Mouse (Mus musculus) bone marrow macrophage, adult 2 months (primary cell): ENCODE results near the gene Ces2g. TPM values are rescaled to one million over a fixed set of nuclear protein-coding genes. Genes with fewer than 3 reads are reported as not detected.

ENCODE experiments used
- H3K27ac ChIP-seq: 2 replicates; pipeline ENCODE4 v1.5.1; 2012; ENCODE audit warnings: low read depth, low read length; ENCODE audit not compliant: insufficient read depth
- H3K4me1 ChIP-seq: 2 replicates; pipeline ENCODE4 v1.6.1; 2012; ENCODE audit warnings: low read length; ENCODE audit not compliant: control insufficient read depth, insufficient read depth
- H3K4me3 ChIP-seq: 2 replicates; pipeline ENCODE4 v1.5.1; 2012; ENCODE audit warnings: mild to moderate bottlenecking, low read length, moderate library complexity; ENCODE audit not compliant: insufficient read depth
- CTCF ChIP-seq: IDR thresholded peaks from 2 replicates; pipeline ENCODE4 v1.5.1; 2012; ENCODE audit warnings: low read depth, mild to moderate bottlenecking, low read length, moderate library complexity
- POLR2A ChIP-seq: IDR thresholded peaks from 2 replicates; pipeline ENCODE4 v1.6.1; 2012; ENCODE audit warnings: mild to moderate bottlenecking, low read depth, low read length, borderline replicate concordance
- polyA plus RNA-seq: library from polyadenylated mRNA; stranded (reverse); fragments of >200 nt; gene quantifications from 2 replicates; pipeline ENCODE4 v1.2.4, GENCODE M21; 2012; ENCODE audit not compliant: missing spikeins, insufficient read depth, insufficient read length

Ces2g gene
- not detected in 2 replicates for polyA plus RNA-seq

DNA sequence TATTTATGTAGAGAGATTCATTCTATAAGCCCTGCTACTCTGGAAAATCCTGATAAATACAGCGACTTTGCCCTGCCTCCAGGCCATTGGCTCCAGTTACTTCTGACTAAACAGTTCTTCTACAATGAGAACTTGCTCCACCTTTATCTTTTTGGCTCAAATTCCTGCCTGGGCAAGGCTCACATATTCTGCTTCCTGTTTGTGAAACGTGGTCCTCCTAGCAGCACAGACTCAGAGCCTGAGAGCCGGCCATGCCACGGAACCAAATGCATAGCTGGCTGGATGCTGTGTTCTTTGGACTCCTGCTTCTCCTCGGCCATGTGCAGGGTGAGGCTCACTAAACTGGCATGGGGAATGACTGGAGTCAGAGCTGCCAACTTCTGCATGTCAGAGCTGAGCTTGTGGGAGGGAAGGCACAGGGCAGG is at the start of gene Ces2g:
Ces2g (plus strand) TSS at position 182 of the 425 bp plus-strand sequence.
- no peak within 1 kb of the TSS for H3K27ac ChIP-seq

DNA sequence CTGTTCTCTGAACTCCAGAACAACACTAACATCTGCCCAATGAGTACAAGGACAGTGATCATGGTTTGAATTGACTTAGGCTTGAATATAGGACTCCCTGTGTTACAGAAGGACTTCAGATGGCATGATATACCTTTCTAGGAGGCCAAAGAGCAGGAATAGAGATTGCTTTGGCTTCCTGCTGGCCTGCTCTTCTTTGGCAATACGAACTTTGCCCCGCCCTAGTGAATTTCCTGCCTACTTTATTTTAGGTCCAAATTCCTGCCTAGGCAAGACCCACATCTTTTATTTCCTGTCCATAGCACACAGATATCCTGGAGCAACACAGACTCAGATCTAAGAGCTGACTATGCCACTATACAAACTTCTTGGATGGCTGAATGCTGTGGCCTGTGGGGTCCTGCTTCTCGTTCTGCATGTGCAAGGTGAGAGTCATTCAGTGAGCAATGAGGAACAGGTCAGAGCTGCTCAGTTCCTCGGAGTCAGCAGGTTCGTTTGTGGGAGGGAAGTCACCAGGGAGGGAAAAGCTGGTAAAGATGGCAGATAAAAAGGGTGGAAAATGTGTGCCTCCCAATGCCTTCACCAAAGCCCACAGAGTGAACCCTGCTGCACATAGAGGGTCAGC is 35.4 kb upstream of the Ces2g start, which contains the start of gene Ces2e:
Ces2e (plus strand) TSS at position 289 of the 625 bp plus-strand sequence.
- H3K4me3 ChIP-seq, result no peak within 1 kb of the TSS
- H3K27ac ChIP-seq, result no peak within 1 kb of the TSS
- no peaks in the 10 kb centered on the region for H3K4me1 ChIP-seq
- no peak for TF ChIP-seq POLR2A
- no peak for TF ChIP-seq CTCF

More for the DNA sequence above, at the start of gene Ces2g:
- TF ChIP-seq POLR2A (no peak), CTCF (no peak)
- H3K4me1 ChIP-seq, result no peaks in the 10 kb centered on the region
- H3K4me3 ChIP-seq, result no peak within 1 kb of the TSS

DNA sequence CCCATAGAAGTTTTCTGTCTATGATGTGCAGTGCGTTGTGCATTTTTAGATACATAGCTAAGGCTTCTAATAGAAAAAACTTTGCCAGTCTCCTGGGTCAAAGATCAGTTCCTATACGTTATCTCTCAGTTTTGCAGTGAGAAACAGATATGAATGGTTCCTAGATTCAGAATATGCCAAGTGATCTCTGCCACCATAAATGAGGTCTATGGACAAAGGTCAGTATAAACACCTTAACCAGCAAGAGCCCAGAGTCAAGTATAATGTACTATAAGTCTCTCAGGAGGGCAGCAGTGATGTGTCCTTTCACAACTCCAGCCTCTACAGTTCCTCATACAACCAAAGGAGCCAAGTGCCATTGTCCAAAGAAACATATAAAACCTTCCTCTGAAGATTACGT is 34.2 kb upstream of the Ces2g start:
- no peak overlapping the region for H3K27ac ChIP-seq
- H3K4me1 ChIP-seq, result no peaks in the 10 kb centered on the region
- no peak overlapping the region for H3K4me3 ChIP-seq
- no peak for TF ChIP-seq CTCF
- no peak for TF ChIP-seq POLR2A

DNA sequence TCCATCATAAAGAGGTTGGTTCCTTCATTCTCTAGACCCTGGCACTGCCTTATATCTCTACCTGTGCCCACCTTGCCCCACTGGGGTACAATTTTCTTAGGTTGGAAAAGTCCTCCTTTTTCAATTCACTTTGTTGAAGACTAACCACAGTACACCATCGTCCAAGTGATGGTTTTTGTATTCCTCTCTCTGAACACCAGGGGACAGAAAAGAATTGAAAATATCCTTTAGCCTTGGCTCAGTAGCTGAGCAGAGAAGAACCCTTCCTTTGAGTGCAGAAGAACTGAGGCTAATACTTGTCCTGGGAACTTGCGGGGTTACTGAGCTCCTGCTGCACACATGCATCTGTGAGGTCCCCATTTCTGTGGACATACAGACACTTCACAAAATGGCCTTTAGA is 16.9 kb upstream of the Ces2g start:
- Histone ChIP-seq H3K27ac (no peak overlapping the region), H3K4me3 (no peak overlapping the region), H3K4me1 (no peaks in the 10 kb centered on the region)
- TF ChIP-seq POLR2A, result no peak
- no peak for TF ChIP-seq CTCF

GRCm38 (mm10) chr8:104947056-104947455 is 14.5 kb upstream of the Ces2g start, which contains the start of gene Ces2f:
Ces2f (plus strand) TSS chr8:104947356.
- no peak within 1 kb of the TSS for H3K4me3 ChIP-seq
- H3K4me1 ChIP-seq, result no peaks in the 10 kb centered on the region
- no peak within 1 kb of the TSS for H3K27ac ChIP-seq
- TF ChIP-seq CTCF (no peak), POLR2A (no peak)

- no peak overlapping the region for H3K27ac ChIP-seq
- TF ChIP-seq POLR2A, result no peak
- TF ChIP-seq CTCF, result no peak
- no peaks in the 10 kb centered on the region for H3K4me1 ChIP-seq
- no peak overlapping the region for H3K4me3 ChIP-seq
Observed at GRCm38 (mm10) chr8:104949031-104949430, 12.5 kb upstream of the Ces2g start.

GRCm38 (mm10) chr8:104962229-104962901 is 847 bp downstream of the Ces2g start:
- H3K4me3 ChIP-seq, result no peak overlapping the region
- H3K4me1 ChIP-seq, result no peaks in the 10 kb centered on the region
- no peak overlapping the region for H3K27ac ChIP-seq
- TF ChIP-seq POLR2A (no peak), CTCF (no peak)

GRCm38 (mm10) chr8:104963375-104963894 is 1.9 kb downstream of the Ces2g start:
- TF ChIP-seq CTCF (no peak), POLR2A (no peak)
- Histone ChIP-seq H3K27ac (no peak overlapping the region), H3K4me3 (no peak overlapping the region), H3K4me1 (no peaks in the 10 kb centered on the region)

DNA sequence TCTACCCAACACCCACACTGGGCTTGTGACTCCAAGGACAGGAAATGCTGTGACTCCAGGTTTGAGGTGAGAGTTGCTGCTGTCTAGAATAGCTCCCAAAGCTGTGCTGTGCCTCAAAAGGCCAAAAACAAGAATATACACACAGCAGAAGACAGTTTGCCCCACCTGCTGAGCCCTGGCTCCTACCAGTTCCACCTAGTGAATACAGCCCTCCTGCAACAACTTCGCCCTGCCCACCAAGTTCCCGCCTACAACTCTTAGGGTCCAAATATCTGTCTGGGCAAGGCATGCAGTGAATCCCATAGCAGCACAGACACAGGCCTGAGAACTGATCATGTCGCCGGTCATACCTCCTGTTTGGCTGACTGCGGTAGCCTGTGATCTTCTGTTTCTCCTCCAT is 22.6 kb downstream of the Ces2g start:
- H3K4me1 ChIP-seq, result no peaks in the 10 kb centered on the region
- TF ChIP-seq CTCF, result no peak
- TF ChIP-seq POLR2A, result no peak
- H3K4me3 ChIP-seq, result no peak overlapping the region
- H3K27ac ChIP-seq, result no peak overlapping the region

- H3K4me3 ChIP-seq, result no peak overlapping the region
- TF ChIP-seq CTCF (no peak), POLR2A (no peak)
- no peaks in the 10 kb centered on the region for H3K4me1 ChIP-seq
- H3K27ac ChIP-seq, result no peak overlapping the region
Observed at GRCm38 (mm10) chr8:104984942-104985341, 23.4 kb downstream of the Ces2g start.
